Mouse (Mus musculus) intestine, postnatal 0 days (tissue): ENCODE measurements at regions not wholly inside any gene's neighbourhood (a gene's known extent, or its start where the extent isn't known, plus 50 kb on each side); places are given as distances from the start of the nearest gene placed in this dataset.

Source experiments
- ATAC-seq: fragments of 200-750 bp; cut with Nextera tagmentation; 2 replicates; pipeline ENCODE4 v1.8.0; 2017; ENCODE audit warnings: mild to moderate bottlenecking, moderate TSS enrichment, moderate library complexity
- H3K27ac ChIP-seq: fragments of 300-500 bp; sonication (generic); 2 replicates; pipeline ENCODE4 v1.5.1; 2014; ENCODE audit warnings: mild to moderate bottlenecking, low read depth, low read length, moderate library complexity
- H3K27me3 ChIP-seq: fragments of 300-500 bp; sonication (generic); replicated peaks from 2 replicates; pipeline ENCODE4 v1.6.1; 2014; ENCODE audit warnings: low read length, mixed read lengths; ENCODE audit not compliant: control insufficient read depth, insufficient read depth
- H3K36me3 ChIP-seq: fragments of 300-500 bp; sonication (generic); 2 replicates; pipeline ENCODE4 v1.6.1; 2014; ENCODE audit warnings: mild to moderate bottlenecking, moderate library complexity; ENCODE audit not compliant: control insufficient read depth, insufficient read depth
- H3K4me1 ChIP-seq: fragments of 300-500 bp; sonication (generic); replicated peaks from 2 replicates; pipeline ENCODE4 v1.6.1; 2014; ENCODE audit warnings: antibody characterized with exemption, low read length, mixed read lengths; ENCODE audit not compliant: control insufficient read depth, insufficient read depth
- H3K4me2 ChIP-seq: fragments of 300-500 bp; sonication (generic); replicated peaks from 2 replicates; pipeline ENCODE4 v1.6.1; 2014; ENCODE audit warnings: low read depth, mild to moderate bottlenecking, moderate library complexity
- H3K4me3 ChIP-seq: fragments of 300-500 bp; sonication (generic); 2 replicates; pipeline ENCODE4 v1.5.1; 2014; ENCODE audit warnings: low read depth, low read length
- H3K9ac ChIP-seq: fragments of 300-500 bp; sonication (generic); 2 replicates; pipeline ENCODE4 v1.6.1; 2014; ENCODE audit warnings: mild to moderate bottlenecking, low read depth, low read length
- H3K9me3 ChIP-seq: fragments of 300-500 bp; sonication (generic); 2 replicates; pipeline ENCODE4 v1.6.1; 2016; ENCODE audit warnings: mixed run types; ENCODE audit not compliant: control insufficient read depth
- CTCF ChIP-seq: sonication (generic); IDR thresholded peaks from 2 replicates; pipeline ENCODE4 v1.5.1; 2016; ENCODE audit warnings: low read depth, mild to moderate bottlenecking, control low read depth, antibody characterized with exemption, moderate library complexity
- WGBS: fragments of 180-500 bp; shearing (Covaris S2); extraction: QIAGEN DNeasy Blood & Tissue Kit; methylation state at CpG from one replicate; pipeline ENCODE4 v1.1.7; 2014; 5-methylcytosine and 5-hydroxymethylcytosine counted together

GRCm38 (mm10) chr19:26340155-26340554 lies 264.7 kb upstream of the Smarca2 start:
- no peaks in the 10 kb centered on the region for H3K36me3 ChIP-seq
- no peak overlapping the region for H3K27ac ChIP-seq
- no peak overlapping the region for H3K9ac ChIP-seq
- no peak for TF ChIP-seq CTCF
- H3K27me3 ChIP-seq, result no peaks in the 10 kb centered on the region
- H3K4me2 ChIP-seq, result no peak overlapping the region
- no peaks in the 10 kb centered on the region for H3K4me1 ChIP-seq
- H3K9me3 ChIP-seq, result no peaks in the 10 kb centered on the region
- H3K4me3 ChIP-seq, result no peak overlapping the region
- no peak for ATAC-seq
- 69% methylated on average over 3 of the region's 3 CpGs for WGBS

GRCm38 (mm10) chr19:26355054-26355453 lies 249.8 kb upstream of the Smarca2 start:
- Histone ChIP-seq H3K4me1 (no peaks in the 10 kb centered on the region), H3K27me3 (no peaks in the 10 kb centered on the region), H3K9ac (no peak overlapping the region), H3K4me3 (no peak overlapping the region), H3K4me2 (no peak overlapping the region), H3K36me3 (no peaks in the 10 kb centered on the region), H3K9me3 (no peaks in the 10 kb centered on the region), H3K27ac (no peak overlapping the region)
- 76% methylated on average over 7 of the region's 7 CpGs for WGBS
- TF ChIP-seq CTCF, result no peak
- ATAC-seq, result no peak

- WGBS, result 78% methylated on average over 4 of the region's 4 CpGs
- ATAC-seq, result no peak
- H3K4me1 ChIP-seq, result no peaks in the 10 kb centered on the region
- H3K4me2 ChIP-seq, result no peak overlapping the region
- no peaks in the 10 kb centered on the region for H3K27me3 ChIP-seq
- H3K9ac ChIP-seq, result no peak overlapping the region
- no peak overlapping the region for H3K27ac ChIP-seq
- H3K9me3 ChIP-seq, result no peaks in the 10 kb centered on the region
- no peak for TF ChIP-seq CTCF
- H3K4me3 ChIP-seq, result no peak overlapping the region
- H3K36me3 ChIP-seq, result no peaks in the 10 kb centered on the region
Observed at GRCm38 (mm10) chr19:26383961-26384381, 220.9 kb upstream of the Smarca2 start.

- Histone ChIP-seq H3K4me1 (no peaks in the 10 kb centered on the region), H3K4me2 (no peak overlapping the region), H3K36me3 (no peaks in the 10 kb centered on the region), H3K9ac (no peak overlapping the region), H3K27me3 (no peaks in the 10 kb centered on the region), H3K27ac (no peak overlapping the region), H3K4me3 (no peak overlapping the region), H3K9me3 (no peaks in the 10 kb centered on the region)
- no peak for ATAC-seq
- no peak for TF ChIP-seq CTCF
Observed at GRCm38 (mm10) chr19:26386075-26386474, 218.8 kb upstream of the Smarca2 start.

GRCm38 (mm10) chr19:26412684-26413083 lies 192.2 kb upstream of the Smarca2 start:
- 91% methylated on average over 2 of the region's 2 CpGs for WGBS
- ATAC-seq, result no peak
- Histone ChIP-seq H3K4me1 (no peaks in the 10 kb centered on the region), H3K4me3 (no peak overlapping the region), H3K4me2 (no peak overlapping the region), H3K9ac (no peak overlapping the region), H3K27ac (no peak overlapping the region), H3K9me3 (no peaks in the 10 kb centered on the region), H3K36me3 (no peaks in the 10 kb centered on the region), H3K27me3 (no peaks in the 10 kb centered on the region)
- TF ChIP-seq CTCF, result no peak

- Histone ChIP-seq H3K4me3 (no peak overlapping the region), H3K4me2 (no peak overlapping the region), H3K27me3 (no peaks in the 10 kb centered on the region), H3K4me1 (no peaks in the 10 kb centered on the region), H3K9me3 (no peaks in the 10 kb centered on the region), H3K9ac (no peak overlapping the region), H3K36me3 (no peaks in the 10 kb centered on the region), H3K27ac (no peak overlapping the region)
- TF ChIP-seq CTCF, result no peak
- 76% methylated on average over 6 of the region's 6 CpGs for WGBS
- ATAC-seq, result no peak
Observed at GRCm38 (mm10) chr19:26414476-26415024, 190.3 kb upstream of the Smarca2 start.

GRCm38 (mm10) chr19:26419781-26420180 lies 185.1 kb upstream of the Smarca2 start:
- no peaks in the 10 kb centered on the region for H3K4me1 ChIP-seq
- WGBS, result 62% methylated on average over 2 of the region's 2 CpGs
- H3K9me3 ChIP-seq, result no peaks in the 10 kb centered on the region
- no peak overlapping the region for H3K27ac ChIP-seq
- no peak overlapping the region for H3K9ac ChIP-seq
- H3K4me2 ChIP-seq, result no peak overlapping the region
- H3K27me3 ChIP-seq, result no peaks in the 10 kb centered on the region
- ATAC-seq, result no peak
- H3K36me3 ChIP-seq, result no peaks in the 10 kb centered on the region
- no peak overlapping the region for H3K4me3 ChIP-seq
- no peak for TF ChIP-seq CTCF
